Mouse (Mus musculus) liver, postnatal 0 days (tissue): ENCODE results near the gene Serpinf2.

Experiments
- CTCF ChIP-seq: sonication (generic); IDR thresholded peaks from 2 replicates; pipeline ENCODE4 v1.5.1; 2016; ENCODE audit warnings: antibody characterized with exemption, low read depth
- EP300 ChIP-seq: IDR thresholded peaks from 2 replicates; pipeline ENCODE4 v1.6.1; 2016; ENCODE audit warnings: antibody characterized with exemption, low read depth, mild to moderate bottlenecking

GRCm38 (mm10) chr11:75458628-75459041 is 19.2 kb upstream of the Serpinf2 start:
- TF ChIP-seq CTCF (no peak), EP300 (no peak)
